Mouse (Mus musculus): ENCODE results near the gene Sdr39u1.

Gene Sdr39u1

DNA sequence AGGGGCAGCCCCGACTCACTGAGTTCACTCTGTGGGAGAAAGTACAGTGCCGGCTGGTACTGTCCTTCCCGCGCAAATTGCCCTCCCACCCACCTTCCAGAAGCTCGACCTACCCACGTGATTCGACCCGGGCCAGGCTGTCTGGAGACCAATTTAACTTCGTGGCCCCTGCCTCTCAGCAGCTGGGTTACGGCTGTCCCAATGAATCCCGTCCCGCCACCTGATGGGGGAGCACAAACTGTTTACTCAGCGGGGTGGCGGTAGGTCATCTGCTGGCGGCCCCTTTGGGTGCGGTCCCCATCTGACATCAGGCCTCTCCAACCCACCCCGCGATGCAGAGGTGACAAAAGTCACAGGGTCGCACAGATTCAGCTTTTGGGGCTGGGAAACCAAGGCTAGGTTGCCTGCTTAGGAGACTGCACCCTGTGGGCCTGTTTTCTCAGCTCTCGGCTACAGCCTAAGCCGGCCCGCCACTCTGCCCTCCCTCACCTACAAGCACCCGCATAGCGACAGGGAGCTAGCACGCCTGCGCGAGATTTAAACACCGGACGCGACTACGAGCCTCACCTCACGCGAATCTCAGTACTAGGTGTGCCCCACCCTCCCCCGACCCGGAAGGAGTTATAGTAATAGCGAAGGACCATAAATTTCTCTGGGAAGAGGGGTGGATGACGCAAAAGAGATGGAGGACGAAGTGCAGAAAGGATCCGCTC is at the start of gene Sdr39u1:
Sdr39u1 (minus strand) TSS at position 593 of the 713 bp plus-strand sequence.
- DNase-seq (ENCODE audit: low read depth, low spot score) = peak; percentile 89

DNA sequence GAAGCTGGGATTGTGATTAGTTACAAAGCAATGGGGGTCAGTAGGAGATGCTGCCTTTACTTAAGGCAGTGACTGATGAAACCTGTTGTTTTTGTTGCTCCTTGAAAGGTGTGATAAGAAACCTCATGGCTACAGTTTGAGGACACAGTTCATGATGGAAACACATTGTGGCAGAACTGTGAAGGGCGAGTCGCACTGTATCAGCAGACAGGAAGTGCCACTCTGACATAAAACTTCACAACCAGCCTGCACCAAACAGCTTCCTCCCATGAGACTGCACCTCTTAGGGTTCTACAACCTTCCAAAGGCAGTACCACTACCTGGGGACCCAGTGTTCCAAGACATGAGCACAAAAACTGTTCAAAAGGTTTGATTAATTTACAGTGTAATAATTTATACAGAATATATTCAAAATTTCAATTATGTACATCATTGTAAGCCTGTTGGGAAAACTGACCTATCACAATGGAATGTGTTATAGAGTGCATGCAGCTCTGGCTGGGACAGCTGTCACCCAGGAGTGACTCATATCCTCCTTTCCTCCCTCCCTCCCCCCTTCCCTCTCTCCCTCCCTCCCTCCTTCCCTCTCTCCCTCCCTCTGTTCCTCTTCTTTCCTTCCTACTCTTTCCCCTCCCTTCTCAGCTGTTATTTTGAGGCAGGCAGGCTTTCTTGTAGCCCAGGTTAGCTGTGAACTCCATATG is 46.3 kb upstream of the Sdr39u1 start:
- no peak for DNase-seq (ENCODE audit: low read depth, low spot score)

DNA sequence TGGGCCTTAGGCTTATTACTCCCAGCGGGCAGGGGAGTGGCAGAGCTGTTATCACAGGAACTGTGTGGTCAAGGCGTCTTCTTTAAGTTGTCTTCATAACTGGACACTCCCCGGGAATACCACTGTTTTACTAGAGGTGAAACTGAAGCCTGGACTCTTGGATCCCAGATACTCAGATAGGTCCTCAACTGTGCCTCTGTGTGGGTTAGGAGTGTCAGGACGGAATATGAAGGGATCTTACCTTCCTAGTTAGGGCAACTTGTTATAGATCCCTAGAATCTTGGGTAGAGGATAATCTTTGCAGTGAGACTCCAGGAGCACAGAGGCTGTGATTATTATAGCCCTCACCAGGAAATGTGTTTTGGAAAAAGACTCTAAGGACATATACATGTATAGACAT is 44.5 kb upstream of the Sdr39u1 start, which contains the start of gene Cma1:
Cma1 (minus strand) TSS at position 101 of the 400 bp plus-strand sequence.
- DNase-seq (ENCODE audit: low read depth, low spot score) = no peak

DNA sequence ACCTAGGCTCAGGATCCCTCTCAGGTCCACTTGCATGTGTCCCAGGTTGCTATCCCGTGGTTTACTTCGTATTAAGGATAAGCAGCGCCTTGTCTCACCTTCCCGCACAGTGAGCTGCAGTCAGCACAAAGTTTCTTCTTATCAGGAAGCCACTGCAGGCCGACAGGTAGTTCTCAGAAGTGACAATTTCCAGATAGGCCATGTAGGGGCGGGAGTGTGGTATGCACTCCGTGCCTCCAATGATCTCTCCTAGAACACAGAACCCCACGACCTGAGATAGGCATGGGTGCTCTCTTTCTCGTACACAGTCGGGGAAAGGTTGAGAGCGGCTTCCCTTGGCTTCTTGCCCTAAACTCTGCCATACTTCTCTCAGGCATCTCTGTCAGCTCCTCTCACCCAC is 43.5 kb upstream of the Sdr39u1 start:
- DNase-seq (ENCODE audit: low read depth, low spot score) = no peak

DNA sequence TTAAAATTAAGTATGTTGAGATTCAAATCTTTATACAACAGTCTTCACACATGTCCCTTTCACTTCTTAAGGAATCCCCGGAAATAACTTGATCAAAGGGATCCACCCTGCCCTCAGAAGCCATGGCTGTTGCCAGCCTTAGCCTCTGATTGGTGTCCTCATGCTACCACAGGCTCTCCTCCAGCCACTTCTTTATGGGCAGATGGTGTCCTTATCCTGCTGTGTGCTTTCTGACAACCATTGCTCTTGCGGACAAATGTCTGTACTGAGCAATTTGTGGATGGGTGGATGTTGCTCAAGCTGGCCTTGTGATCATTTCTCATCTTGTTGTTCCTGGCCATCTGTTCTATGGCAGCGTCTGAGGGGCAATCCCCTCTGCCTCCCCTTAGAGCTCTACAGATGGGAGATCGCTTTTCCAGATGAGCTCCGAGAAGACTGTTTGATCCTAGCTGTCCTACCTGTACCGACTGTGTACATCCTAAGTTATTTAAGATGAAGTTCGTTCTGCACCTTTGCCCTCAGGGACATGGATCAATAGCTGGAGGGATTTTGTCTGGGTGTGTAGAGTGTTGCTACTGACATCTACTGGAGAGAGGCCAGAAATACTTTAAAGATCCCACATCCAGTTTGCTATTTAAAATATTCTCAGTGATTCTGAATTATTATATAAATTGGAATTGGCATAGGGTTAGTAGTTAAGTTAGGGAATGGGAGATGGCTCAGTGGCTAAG is 40.1 kb upstream of the Sdr39u1 start:
- DNase-seq (ENCODE audit: low read depth, low spot score) = no peak

DNA sequence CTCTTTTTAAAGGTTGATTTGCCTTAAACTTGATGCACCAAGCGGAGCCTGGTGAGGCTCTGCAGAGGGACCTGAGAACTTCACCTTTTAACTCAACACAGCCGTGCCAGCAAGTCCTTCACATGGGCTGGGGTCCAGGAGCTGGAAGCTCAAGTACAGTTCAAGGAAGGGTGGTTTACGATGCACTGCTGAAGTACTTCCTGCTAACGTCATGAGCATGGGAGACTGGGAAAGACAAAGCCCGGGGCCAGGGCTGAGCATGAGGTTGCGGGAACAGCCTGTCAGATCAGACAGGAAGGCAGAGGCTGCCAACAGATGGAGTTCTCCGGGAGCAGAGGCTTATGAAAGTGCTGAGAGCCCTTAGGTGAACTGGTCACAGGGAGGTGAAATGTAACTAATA is 33.5 kb upstream of the Sdr39u1 start:
- no peak for DNase-seq (ENCODE audit: low read depth, low spot score)

DNA sequence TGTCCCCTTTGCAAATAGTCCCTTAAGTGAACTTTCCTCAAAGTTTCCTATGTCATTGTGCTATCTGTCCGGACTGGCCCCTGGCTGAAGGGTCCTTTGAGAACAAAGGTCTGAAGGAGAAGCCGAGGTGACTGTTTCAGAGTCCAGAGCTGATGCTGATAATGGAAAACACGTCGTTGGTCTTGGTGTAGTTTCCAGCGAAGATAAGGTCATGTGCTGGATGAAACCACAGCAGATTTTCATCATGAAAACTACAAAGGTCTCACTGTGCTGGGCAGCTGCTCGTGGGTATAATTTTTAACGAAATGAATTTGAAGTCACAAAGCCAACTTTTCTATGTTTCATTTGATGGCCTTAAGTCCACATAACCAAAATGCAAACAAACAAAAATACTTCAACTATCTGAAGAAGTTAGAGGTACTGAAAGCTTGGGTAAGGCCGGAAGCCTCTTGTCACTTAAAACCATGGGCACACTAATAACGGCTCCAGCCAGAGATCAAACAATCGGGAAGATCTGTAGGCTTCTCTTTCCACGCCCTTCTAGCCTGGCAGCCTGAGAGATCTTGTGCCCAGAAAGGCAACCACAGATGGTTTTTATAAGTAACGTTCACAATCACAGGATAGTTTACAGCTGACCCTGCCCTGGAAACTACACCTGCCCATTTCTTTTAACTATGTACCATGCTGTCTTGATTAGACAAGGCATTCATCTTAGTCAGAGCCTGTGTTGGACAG is 29.3 kb upstream of the Sdr39u1 start:
- DNase-seq (ENCODE audit: low read depth, low spot score) = no peak

DNA sequence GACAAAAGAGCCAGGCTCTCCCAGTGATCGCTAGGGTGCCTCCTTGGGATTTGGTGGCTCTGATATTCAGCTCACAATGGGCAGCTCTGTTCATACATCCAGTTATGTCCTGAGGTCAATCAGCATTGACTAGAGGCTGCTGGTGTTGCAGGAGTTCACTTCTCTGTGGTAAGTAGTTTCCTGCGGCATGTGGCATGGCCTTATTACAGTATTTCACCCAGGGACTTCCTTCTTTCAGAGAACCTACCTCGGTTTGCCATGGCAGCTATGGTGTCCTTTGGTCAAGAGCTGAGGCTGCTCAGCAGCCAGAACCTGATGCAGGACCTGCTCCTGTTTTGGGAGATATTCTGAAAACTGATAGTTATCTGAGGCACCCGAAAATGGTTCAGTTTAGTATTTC is 26.8 kb upstream of the Sdr39u1 start:
- DNase-seq (ENCODE audit: low read depth, low spot score) = no peak

DNA sequence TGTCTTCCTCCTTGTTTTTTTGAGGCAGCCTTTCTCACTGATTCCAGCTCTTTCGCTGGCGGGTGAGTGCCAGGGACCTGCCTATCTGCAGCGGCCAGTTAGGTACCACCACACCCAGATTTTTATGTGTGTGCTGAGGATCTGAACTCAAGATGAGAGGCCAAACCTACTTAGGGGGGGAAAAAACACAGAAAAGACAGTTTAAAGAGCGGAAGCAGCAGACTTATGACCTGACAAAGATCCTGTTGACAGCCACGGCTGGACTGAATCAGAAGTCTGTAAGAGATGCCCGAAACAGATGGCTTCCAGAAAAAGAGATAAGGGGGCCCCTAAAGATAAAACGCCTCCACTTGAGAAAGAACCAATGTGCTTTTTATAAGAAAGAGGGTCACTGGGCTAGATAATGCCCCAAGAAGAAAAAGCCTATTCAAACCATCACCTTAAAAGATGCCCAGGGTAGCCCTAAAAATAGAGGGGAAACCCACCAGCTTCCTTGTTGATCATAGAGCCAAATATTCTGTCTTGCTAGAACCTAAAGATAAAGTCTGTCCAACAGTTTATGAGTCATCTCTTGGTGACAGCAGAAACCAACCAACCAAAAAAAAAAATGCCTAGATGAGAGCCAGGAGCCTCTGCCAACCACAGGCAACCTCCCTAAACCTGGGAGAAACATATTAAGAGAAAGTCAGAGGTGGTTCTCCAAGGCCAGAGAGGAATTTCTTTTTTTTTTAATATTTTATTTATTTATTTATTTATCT is 22.6 kb upstream of the Sdr39u1 start:
- DNase-seq (ENCODE audit: low read depth, low spot score) = no peak

DNA sequence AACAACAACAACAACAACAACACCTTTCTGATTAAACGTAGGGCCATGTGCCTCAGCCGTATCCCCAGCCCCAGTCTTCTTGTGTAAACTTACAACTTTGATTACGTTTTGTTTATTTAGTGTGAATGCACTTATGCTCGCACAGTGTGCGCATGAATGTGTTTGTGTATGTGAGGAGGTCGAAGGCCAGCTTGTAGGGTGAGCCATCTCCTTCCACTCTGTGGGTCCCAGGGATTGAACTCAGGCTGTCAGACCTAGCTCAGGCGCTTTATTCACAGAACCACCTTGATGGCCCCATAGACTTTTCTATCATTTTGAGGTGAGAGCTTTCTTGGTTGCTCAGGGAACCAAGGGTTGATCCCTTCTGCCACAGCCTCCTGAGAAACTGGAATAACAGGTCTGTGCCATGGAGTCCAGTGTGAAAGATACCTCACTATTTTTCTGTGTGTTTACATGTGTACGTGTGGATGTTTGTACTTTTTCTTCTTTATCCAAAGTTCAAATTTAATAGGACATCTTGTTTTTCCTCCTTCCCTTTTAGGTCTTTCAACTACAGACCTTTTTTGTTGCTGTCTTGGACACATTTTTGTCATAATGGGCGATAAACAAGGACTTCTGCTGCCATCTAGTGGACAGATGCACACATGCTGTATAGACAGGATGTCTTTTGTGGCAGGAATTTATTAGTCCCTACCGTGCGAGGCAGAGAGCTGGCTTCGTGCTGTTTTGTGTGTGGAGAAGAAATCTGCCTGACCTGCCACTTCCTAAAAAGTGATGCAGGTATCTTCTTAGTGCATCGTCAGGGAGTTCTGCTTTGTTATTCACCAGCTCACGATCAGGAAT is 18.4 kb upstream of the Sdr39u1 start:
- peak; percentile 73 for DNase-seq (ENCODE audit: low read depth, low spot score)

DNA sequence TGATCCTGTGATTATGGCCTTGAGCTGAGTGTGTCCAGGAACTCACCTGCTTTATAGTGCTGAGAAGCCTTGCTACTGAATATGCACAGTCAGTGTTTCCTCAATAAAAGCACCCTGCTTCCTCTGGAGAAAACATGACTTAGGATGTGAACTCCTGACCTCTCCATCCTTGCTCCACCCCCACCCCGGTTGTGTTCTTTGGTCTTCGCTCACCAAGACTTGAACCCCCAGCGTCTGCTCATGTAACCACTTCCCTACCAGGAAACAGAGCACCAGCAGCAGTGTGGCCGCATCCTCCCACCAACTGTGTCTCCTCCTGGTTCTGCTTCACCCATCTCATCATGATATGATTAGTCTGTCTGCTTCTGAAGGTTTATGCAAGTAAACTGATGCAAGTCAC is 13.3 kb upstream of the Sdr39u1 start:
- DNase-seq (ENCODE audit: low read depth, low spot score) = no peak

DNA sequence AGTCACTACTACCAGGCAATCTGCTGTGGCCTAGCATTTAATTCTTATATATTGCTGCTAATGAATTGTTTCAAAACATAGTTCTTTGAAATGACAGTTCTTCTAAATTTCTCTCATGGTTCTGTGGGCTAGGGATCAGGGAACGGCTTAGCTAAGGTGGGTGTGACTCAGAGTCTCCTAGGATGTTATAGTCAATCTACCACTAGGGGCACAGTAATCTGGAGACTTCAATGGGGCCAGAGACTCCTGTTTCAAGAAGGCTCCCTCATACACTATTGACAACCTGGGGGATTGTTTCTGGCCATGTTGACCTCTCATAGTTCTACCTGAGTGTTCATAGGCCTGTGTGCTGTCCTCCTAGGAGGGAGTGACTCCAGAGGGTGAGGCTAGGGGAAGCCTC is 5.4 kb upstream of the Sdr39u1 start:
- DNase-seq (ENCODE audit: low read depth, low spot score) = no peak

DNA sequence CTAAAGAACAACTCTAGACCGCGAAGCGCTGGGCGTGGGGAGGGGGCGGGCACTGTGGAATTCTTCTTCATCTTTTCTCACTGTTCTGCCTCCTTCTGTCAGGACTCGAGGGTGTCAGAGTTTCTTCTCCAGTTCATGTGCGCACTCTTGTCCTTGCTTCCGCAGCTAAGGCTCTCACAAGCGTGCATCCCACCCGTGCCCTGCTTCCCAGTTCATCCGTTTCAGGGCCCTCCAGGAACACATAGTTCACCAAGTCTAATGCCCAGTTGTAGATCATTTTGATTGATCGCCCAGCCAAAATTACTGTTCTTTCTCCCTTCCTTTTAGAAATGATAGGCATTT is 292 bp upstream of the Sdr39u1 start:
- DNase-seq (ENCODE audit: low read depth, low spot score) = no peak

DNA sequence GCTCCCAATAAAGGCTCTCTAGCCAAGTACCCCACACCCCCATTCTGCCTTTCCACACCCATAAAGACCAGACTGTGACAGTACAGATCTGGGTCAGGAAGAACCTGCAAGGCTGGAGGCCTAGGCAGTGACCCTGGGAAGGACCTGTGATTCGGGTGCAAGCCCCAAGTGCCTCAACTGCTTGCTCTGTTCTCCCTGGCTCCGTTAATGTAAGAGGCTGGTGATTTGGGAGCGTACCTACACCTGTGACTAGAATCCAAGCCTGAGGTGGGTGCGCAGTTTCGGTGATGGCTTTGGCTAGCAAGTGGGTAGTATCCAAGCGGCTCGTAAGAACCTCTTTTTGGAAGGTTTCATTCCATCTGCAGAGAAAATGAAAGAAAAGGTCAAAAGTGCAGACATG is 1.1 kb downstream of the Sdr39u1 start:
- DNase-seq (ENCODE audit: low read depth, low spot score) = no peak

DNA sequence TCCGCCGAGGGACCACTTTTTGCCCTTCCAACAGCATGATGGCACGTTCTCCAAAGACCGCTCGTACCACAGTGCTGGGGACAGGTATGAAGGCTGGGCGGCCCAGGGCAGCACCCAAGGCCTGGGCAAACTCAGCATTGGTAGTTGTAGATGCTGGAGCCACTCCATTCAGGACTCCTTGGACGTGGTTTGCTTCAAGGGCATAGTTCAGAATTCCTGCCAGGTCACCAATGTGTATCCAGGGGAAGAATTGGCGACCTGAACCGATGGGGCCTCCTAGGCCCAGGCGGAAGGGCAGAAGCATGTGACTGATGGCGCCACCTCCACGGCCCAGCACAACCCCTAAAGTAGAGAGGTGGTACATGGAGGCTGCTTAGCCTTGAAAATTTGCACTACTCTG is 2.4 kb downstream of the Sdr39u1 start:
- DNase-seq (ENCODE audit: low read depth, low spot score) = no peak

DNA sequence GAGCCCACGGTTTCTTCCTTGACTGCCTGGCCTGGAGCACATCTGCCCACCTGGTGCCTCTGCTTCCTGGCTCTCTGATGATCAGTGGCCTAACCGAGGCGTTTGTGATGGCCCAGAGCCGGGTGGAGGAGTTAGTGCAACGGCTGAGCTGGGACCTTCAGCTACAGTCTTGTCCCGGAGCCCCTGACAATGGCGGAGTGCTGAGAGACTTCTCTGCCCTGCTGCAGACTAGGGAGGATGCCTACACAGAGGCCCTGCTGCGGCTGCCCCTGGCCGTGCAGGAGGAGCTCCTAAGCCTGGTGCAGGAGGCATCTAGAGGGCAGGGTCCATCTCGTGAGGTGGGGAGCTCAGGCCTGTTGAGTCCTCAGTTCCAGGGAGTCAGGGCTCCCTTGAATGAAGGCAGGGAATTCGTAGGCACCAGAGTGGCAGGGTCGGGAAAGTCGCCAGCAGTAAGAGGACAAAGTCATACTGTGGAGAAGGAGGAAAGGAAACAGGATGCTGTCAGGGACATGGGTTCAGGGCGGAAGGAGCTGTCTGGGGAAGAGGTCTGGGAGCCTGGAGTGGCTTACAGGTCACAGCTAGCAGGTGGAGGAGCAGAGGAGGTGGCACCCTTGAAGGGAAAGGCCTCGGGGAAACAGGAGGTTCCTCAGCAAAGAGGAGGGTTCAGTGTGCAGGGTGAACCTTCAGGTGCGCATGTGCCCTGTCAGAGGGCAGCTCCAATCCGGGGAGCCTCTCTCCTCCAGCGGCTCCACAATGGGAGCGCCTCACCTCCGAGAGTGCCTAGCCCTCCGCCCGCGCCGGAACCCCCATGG is 13.3 kb downstream of the Sdr39u1 start:
- DNase-seq (ENCODE audit: low read depth, low spot score) = no peak

DNA sequence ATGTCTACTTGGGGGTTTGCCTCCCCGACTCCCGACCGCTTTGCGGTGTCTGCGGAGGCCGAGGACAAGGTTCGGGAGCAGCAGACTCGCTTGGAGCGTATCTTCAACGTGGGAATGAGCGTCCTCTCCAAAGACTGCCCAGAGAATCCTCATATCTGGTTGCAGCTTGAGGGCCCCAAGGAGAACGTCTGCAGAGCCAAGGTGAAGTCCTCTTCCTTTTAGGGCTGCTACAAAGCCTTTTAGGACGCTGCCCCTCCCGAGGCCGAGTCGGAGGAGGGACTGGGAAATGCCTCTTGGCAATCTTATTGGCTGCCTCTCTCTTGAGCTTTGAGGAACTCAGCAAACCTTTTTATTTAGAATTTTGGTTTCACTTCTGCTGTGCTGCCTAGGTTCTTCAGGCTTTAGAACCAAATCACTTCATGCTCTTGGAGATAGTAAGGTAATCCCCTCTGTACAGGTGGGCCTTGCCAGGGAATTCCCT is 14.3 kb downstream of the Sdr39u1 start:
- DNase-seq (ENCODE audit: low read depth, low spot score) = no peak

DNA sequence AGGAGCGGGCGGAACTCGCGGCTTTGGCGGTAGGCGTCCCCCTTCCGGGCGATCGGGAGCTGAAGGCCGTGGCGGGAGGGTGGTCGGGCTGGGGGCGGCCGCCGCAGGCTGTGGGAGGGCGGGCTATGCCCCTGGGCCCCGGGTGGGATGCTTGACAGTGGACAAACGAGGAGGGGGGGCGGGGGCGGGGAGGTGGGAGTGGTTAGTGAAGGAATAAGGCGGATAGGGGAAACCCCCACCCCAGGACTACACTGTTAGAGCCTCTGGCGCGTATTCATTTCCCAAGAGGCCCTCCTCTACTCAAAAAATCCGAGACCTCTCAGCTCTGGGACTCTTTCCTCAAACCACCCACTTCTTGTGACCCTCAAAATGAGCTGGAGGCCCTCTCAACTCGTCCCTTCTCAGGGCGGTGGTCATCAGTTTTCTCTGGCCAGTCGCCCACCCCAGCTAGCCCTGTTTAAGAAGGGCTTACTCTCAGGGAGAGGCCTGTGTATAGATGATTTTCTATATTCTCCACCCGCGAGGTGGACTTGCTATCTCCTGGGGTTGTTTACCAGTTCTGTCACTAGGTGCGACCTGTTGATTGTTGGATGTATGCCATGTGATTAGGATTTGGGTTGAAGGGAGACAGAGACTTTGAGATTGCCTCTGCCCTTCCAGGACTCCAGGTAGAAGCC is 14.8 kb downstream of the Sdr39u1 start:
- DNase-seq (ENCODE audit: low read depth, low spot score) = no peak

DNA sequence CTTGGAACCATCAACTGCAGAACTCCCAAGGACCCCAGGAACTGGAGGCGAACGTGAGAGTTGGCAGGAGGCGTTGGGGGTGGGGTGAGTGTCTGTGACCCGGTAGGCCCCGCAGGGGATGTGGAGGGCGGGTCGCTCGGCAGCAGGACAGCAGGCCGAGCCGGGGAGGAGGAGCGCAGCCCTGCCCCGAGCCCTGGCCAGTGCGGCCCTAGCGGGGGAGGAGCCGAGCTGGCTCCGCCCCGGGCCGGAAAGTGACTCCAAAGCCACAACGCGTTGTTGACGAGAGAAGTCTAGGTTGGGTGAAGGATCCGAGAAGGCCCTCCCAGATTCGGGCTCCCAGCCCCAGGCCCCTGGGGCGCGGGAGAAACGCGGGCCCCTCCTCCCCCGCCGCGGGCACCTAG is 15.4 kb downstream of the Sdr39u1 start, which contains the start of gene Khnyn:
Khnyn (plus strand) TSS at position 235 of the 401 bp plus-strand sequence.
- no peak for DNase-seq (ENCODE audit: low read depth, low spot score)

Data from brain, embryonic 18.5 days (tissue).